Mouse (Mus musculus): ENCODE results near the gene Thy1.

The Thy1 gene

GRCm38 (mm10) chr9:44042836-44043707 lies at the start of gene Thy1:
Thy1 (plus strand) TSS chr9:44043384.
- no peak for DNase-seq (ENCODE audit: extremely low read depth, low read depth, low spot score)

- no peak for DNase-seq (ENCODE audit: extremely low read depth, low read depth, low spot score)
These were observed 45.5 kb upstream of the Thy1 start for GRCm38 (mm10) chr9:43997681-43998080.

- DNase-seq (ENCODE audit: extremely low read depth, low read depth, low spot score): no peak
These were observed 44.3 kb upstream of the Thy1 start for GRCm38 (mm10) chr9:43998851-43999250.

- no peak for DNase-seq (ENCODE audit: extremely low read depth, low read depth, low spot score)
These were observed 38.8 kb upstream of the Thy1 start for GRCm38 (mm10) chr9:44004362-44004761.

- DNase-seq (ENCODE audit: extremely low read depth, low read depth, low spot score): no peak
These were observed 37.9 kb upstream of the Thy1 start for GRCm38 (mm10) chr9:44005305-44005704.

- no peak for DNase-seq (ENCODE audit: extremely low read depth, low read depth, low spot score)
These were observed 35.9 kb upstream of the Thy1 start for GRCm38 (mm10) chr9:44007323-44007722.

- no peak for DNase-seq (ENCODE audit: extremely low read depth, low read depth, low spot score)
These were observed 35.2 kb upstream of the Thy1 start for GRCm38 (mm10) chr9:44007991-44008390.

GRCm38 (mm10) chr9:44010900-44011299 lies 32.3 kb upstream of the Thy1 start:
- no peak for DNase-seq (ENCODE audit: extremely low read depth, low read depth, low spot score)

- DNase-seq (ENCODE audit: extremely low read depth, low read depth, low spot score): no peak
These were observed 31.5 kb upstream of the Thy1 start for GRCm38 (mm10) chr9:44011668-44012067.

- DNase-seq (ENCODE audit: extremely low read depth, low read depth, low spot score): no peak
These were observed 31.0 kb upstream of the Thy1 start for GRCm38 (mm10) chr9:44012164-44012563.

GRCm38 (mm10) chr9:44012761-44013301 lies 30.4 kb upstream of the Thy1 start:
- DNase-seq (ENCODE audit: extremely low read depth, low read depth, low spot score): no peak

- DNase-seq (ENCODE audit: extremely low read depth, low read depth, low spot score): no peak
These were observed 29.4 kb upstream of the Thy1 start for GRCm38 (mm10) chr9:44013781-44014180.

- no peak for DNase-seq (ENCODE audit: extremely low read depth, low read depth, low spot score)
These were observed 26.9 kb upstream of the Thy1 start for GRCm38 (mm10) chr9:44016304-44016703.

GRCm38 (mm10) chr9:44017846-44018245 lies 25.3 kb upstream of the Thy1 start:
- no peak for DNase-seq (ENCODE audit: extremely low read depth, low read depth, low spot score)

- no peak for DNase-seq (ENCODE audit: extremely low read depth, low read depth, low spot score)
These were observed 23.2 kb upstream of the Thy1 start for GRCm38 (mm10) chr9:44020001-44020400.

- DNase-seq (ENCODE audit: extremely low read depth, low read depth, low spot score): no peak
These were observed 20.9 kb upstream of the Thy1 start for GRCm38 (mm10) chr9:44022100-44022847.

- DNase-seq (ENCODE audit: extremely low read depth, low read depth, low spot score): no peak
These were observed 19.1 kb upstream of the Thy1 start for GRCm38 (mm10) chr9:44024096-44024495.

GRCm38 (mm10) chr9:44029580-44030236 lies 13.5 kb upstream of the Thy1 start:
- DNase-seq (ENCODE audit: extremely low read depth, low read depth, low spot score): no peak

- no peak for DNase-seq (ENCODE audit: extremely low read depth, low read depth, low spot score)
These were observed 12.5 kb upstream of the Thy1 start for GRCm38 (mm10) chr9:44030646-44031045.

- no peak for DNase-seq (ENCODE audit: extremely low read depth, low read depth, low spot score)
These were observed 12.1 kb upstream of the Thy1 start for GRCm38 (mm10) chr9:44031079-44031478.

GRCm38 (mm10) chr9:44031946-44032345 lies 11.2 kb upstream of the Thy1 start:
- no peak for DNase-seq (ENCODE audit: extremely low read depth, low read depth, low spot score)

All from fat pad, adult 2 months (tissue).